Mouse (Mus musculus): ENCODE data around the gene Syt3. TPM values are rescaled to one million over a fixed set of nuclear protein-coding genes. Genes with fewer than 3 reads are reported as not detected.

Gene Syt3
- 0.28 TPM for polyA plus RNA-seq (2015; fragmentation: Illumina TruSeq; extraction: RNeasy Lipid Tissue Mini Kit (QIAGEN cat#74804); ENCODE audit: insufficient read depth, low replicate concordance)

DNA sequence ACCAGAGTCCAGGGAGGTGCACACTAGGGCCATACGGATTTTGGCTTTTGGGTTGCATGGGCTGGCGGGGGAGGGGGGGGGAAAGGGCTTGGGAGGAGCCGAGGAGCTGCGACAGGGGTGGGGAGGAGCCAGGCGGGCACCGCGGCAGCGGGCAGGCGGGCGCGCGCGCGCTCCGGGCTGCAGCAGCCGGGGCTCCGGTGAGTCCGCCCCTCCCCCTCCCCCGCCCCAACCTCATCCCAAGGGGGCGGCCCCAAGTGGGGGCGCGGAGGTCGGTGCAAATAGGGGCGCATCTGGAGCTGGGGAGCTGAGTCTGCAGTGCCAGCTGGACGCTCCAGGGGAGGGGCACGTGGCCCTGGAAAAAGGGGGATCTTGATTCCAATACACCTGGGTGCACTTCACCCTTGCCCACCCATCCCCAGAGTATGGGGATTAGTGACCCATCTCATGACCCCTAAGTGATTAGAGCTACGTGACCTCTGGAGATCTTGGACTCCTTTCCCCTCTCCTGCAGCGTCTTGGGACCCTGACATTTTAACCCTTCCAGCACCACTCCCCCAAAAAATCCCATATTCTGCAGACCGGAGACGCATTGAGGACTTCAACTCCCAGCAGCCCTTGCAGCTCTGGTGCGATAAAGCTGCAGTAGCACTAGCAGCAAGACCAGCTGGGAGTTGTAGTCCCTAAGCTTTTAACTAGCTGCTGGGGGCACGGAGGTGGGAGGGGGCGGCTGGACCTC lies at the start of gene Syt3:
Gene Syt3 (plus strand): TSS at position 123 of the 736 bp plus-strand sequence.

GRCm38 (mm10) chr7:44385720-44386119 lies 1.8 kb downstream of the Syt3 start, which contains the start of gene 1700008O03Rik:
Gene 1700008O03Rik, minus strand, starts transcription at chr7:44385820.

DNA sequence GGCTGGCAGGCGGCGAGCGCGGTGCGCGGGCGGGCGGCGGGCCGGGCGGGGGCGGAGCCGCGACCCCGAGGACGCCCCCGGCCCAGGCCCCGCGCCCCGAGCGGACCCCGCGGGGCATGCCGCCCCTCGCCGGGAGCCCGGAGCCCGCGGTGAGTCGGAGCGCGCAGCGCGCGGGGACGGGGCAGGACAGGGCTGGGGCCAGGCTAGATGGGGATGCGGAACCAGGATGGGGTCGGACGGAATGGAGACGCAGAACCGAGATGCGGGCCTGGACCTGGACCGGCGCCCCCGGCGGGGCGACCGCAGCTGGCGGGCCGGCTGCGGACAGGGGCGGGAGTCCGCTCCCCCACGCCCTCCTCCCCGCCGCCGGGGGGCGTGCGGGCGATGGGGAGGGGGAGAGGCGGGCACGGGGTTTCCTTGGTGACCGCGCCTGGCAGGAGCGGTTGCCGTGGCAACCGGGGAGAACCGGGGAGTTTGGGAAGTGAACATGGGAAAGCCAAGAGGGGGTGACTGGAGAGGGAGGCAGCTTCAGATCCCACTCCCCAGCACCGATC lies 45.1 kb downstream of the Syt3 start, which contains the start of gene Lrrc4b:
Gene Lrrc4b (plus strand): TSS at position 51 of the 554 bp plus-strand sequence.

Other genes starting within 250 kb of the Syt3 start
- not detected for gene Klk1b16, start 247.3 kb upstream of the Syt3 start, polyA plus RNA-seq (2015; fragmentation: Illumina TruSeq; extraction: RNeasy Lipid Tissue Mini Kit (QIAGEN cat#74804); ENCODE audit: insufficient read depth, low replicate concordance)
- not detected for gene Klk1b24, start 195.9 kb upstream of the Syt3 start, polyA plus RNA-seq (2015; fragmentation: Illumina TruSeq; extraction: RNeasy Lipid Tissue Mini Kit (QIAGEN cat#74804); ENCODE audit: insufficient read depth, low replicate concordance)
- gene Klk1b3, start 185.9 kb upstream of the Syt3 start, polyA plus RNA-seq (2015; fragmentation: Illumina TruSeq; extraction: RNeasy Lipid Tissue Mini Kit (QIAGEN cat#74804); ENCODE audit: insufficient read depth, low replicate concordance) = not detected
- not detected for gene Klk1b4, start 176.7 kb upstream of the Syt3 start, polyA plus RNA-seq (2015; fragmentation: Illumina TruSeq; extraction: RNeasy Lipid Tissue Mini Kit (QIAGEN cat#74804); ENCODE audit: insufficient read depth, low replicate concordance)
- gene Klk1b5, start 168.2 kb upstream of the Syt3 start, polyA plus RNA-seq (2015; fragmentation: Illumina TruSeq; extraction: RNeasy Lipid Tissue Mini Kit (QIAGEN cat#74804); ENCODE audit: insufficient read depth, low replicate concordance) = not detected
- gene Klk1, start 158.7 kb upstream of the Syt3 start, polyA plus RNA-seq (2015; fragmentation: Illumina TruSeq; extraction: RNeasy Lipid Tissue Mini Kit (QIAGEN cat#74804); ENCODE audit: insufficient read depth, low replicate concordance) = 8.8 TPM
- gene Gm36864, start 147.9 kb upstream of the Syt3 start, polyA plus RNA-seq (2015; fragmentation: Illumina TruSeq; extraction: RNeasy Lipid Tissue Mini Kit (QIAGEN cat#74804); ENCODE audit: insufficient read depth, low replicate concordance) = not detected
- gene 1700028J19Rik, start 137.4 kb upstream of the Syt3 start, polyA plus RNA-seq (2015; fragmentation: Illumina TruSeq; extraction: RNeasy Lipid Tissue Mini Kit (QIAGEN cat#74804); ENCODE audit: insufficient read depth, low replicate concordance) = 0.84 TPM
- gene 2410002F23Rik, start 137.4 kb upstream of the Syt3 start, polyA plus RNA-seq (2015; fragmentation: Illumina TruSeq; extraction: RNeasy Lipid Tissue Mini Kit (QIAGEN cat#74804); ENCODE audit: insufficient read depth, low replicate concordance) = 112 TPM
- gene Acp4, start 126.7 kb upstream of the Syt3 start, polyA plus RNA-seq (2015; fragmentation: Illumina TruSeq; extraction: RNeasy Lipid Tissue Mini Kit (QIAGEN cat#74804); ENCODE audit: insufficient read depth, low replicate concordance) = not detected
- gene Gm15517, start 122.7 kb upstream of the Syt3 start, polyA plus RNA-seq (2015; fragmentation: Illumina TruSeq; extraction: RNeasy Lipid Tissue Mini Kit (QIAGEN cat#74804); ENCODE audit: insufficient read depth, low replicate concordance) = not detected
- gene Clec11a, start 77.2 kb upstream of the Syt3 start, polyA plus RNA-seq (2015; fragmentation: Illumina TruSeq; extraction: RNeasy Lipid Tissue Mini Kit (QIAGEN cat#74804); ENCODE audit: insufficient read depth, low replicate concordance) = 2.6 TPM
- 1.8 TPM for gene Shank1, start 73.8 kb upstream of the Syt3 start, polyA plus RNA-seq (2015; fragmentation: Illumina TruSeq; extraction: RNeasy Lipid Tissue Mini Kit (QIAGEN cat#74804); ENCODE audit: insufficient read depth, low replicate concordance)
- not detected for gene 1700008O03Rik, start 1.7 kb downstream of the Syt3 start, polyA plus RNA-seq (2015; fragmentation: Illumina TruSeq; extraction: RNeasy Lipid Tissue Mini Kit (QIAGEN cat#74804); ENCODE audit: insufficient read depth, low replicate concordance)
- not detected for gene Lrrc4b, start 44.9 kb downstream of the Syt3 start, polyA plus RNA-seq (2015; fragmentation: Illumina TruSeq; extraction: RNeasy Lipid Tissue Mini Kit (QIAGEN cat#74804); ENCODE audit: insufficient read depth, low replicate concordance)
- not detected for gene Aspdh, start 81.3 kb downstream of the Syt3 start, polyA plus RNA-seq (2015; fragmentation: Illumina TruSeq; extraction: RNeasy Lipid Tissue Mini Kit (QIAGEN cat#74804); ENCODE audit: insufficient read depth, low replicate concordance)
- gene Josd2, start 83.9 kb downstream of the Syt3 start, polyA plus RNA-seq (2015; fragmentation: Illumina TruSeq; extraction: RNeasy Lipid Tissue Mini Kit (QIAGEN cat#74804); ENCODE audit: insufficient read depth, low replicate concordance) = 22.8 TPM
- gene Emc10, start 112.4 kb downstream of the Syt3 start, polyA plus RNA-seq (2015; fragmentation: Illumina TruSeq; extraction: RNeasy Lipid Tissue Mini Kit (QIAGEN cat#74804); ENCODE audit: insufficient read depth, low replicate concordance) = 16.3 TPM
- 1.3 TPM for gene Fam71e1, start 112.5 kb downstream of the Syt3 start, polyA plus RNA-seq (2015; fragmentation: Illumina TruSeq; extraction: RNeasy Lipid Tissue Mini Kit (QIAGEN cat#74804); ENCODE audit: insufficient read depth, low replicate concordance)
- 0.95 TPM for gene Mybpc2, start 140.6 kb downstream of the Syt3 start, polyA plus RNA-seq (2015; fragmentation: Illumina TruSeq; extraction: RNeasy Lipid Tissue Mini Kit (QIAGEN cat#74804); ENCODE audit: insufficient read depth, low replicate concordance)
- gene Spib, start 148.0 kb downstream of the Syt3 start, polyA plus RNA-seq (2015; fragmentation: Illumina TruSeq; extraction: RNeasy Lipid Tissue Mini Kit (QIAGEN cat#74804); ENCODE audit: insufficient read depth, low replicate concordance) = 234 TPM
- 14.2 TPM for gene Pold1, start 164.7 kb downstream of the Syt3 start, polyA plus RNA-seq (2015; fragmentation: Illumina TruSeq; extraction: RNeasy Lipid Tissue Mini Kit (QIAGEN cat#74804); ENCODE audit: insufficient read depth, low replicate concordance)
- gene Nr1h2, start 169.8 kb downstream of the Syt3 start, polyA plus RNA-seq (2015; fragmentation: Illumina TruSeq; extraction: RNeasy Lipid Tissue Mini Kit (QIAGEN cat#74804); ENCODE audit: insufficient read depth, low replicate concordance) = 31.8 TPM
- 205 TPM for gene Napsa, start 188.3 kb downstream of the Syt3 start, polyA plus RNA-seq (2015; fragmentation: Illumina TruSeq; extraction: RNeasy Lipid Tissue Mini Kit (QIAGEN cat#74804); ENCODE audit: insufficient read depth, low replicate concordance)
- gene Kcnc3, start 206.6 kb downstream of the Syt3 start, polyA plus RNA-seq (2015; fragmentation: Illumina TruSeq; extraction: RNeasy Lipid Tissue Mini Kit (QIAGEN cat#74804); ENCODE audit: insufficient read depth, low replicate concordance) = 1.2 TPM

Data from spleen, adult 10 weeks (tissue).